In genomic region chr12:3310321-3310692, GRCm38 (mm10) we compare ENCODE assay signal across 8 mouse cellular contexts. TPM values are rescaled to one million over a fixed set of nuclear protein-coding genes. Genes with fewer than 3 reads are reported as not detected.
A peak's percentile ranks its signal among the peaks of the same experiment; 100 is the strongest.
DNase-seq lines count a peak whose midpoint lies in the region; ATAC-seq and TF ChIP-seq lines count a peak whose summit lies in the region.

No protein-coding gene starts in this region.

- no peak for ATAC-seq in limb, embryonic 12.5 days (ENCODE audit: insufficient number of reproducible peaks, insufficient read depth, low FRiP score, low TSS enrichment, low read depth)
- ATAC-seq in stomach, embryonic 15.5 days (ENCODE audit: insufficient read depth, low FRiP score, low read depth) = no peak

- no peaks in the 10 kb centered on the region for H3K36me3 ChIP-seq in thymus, adult 2 months (ENCODE audit: control insufficient read depth, insufficient read depth, low read length)
- H3K36me3 ChIP-seq in limb, embryonic 12.5 days = no peaks in the 10 kb centered on the region
- no peaks in the 10 kb centered on the region for H3K36me3 ChIP-seq in stomach, embryonic 15.5 days

- TF ChIP-seq CTCF in gastrocnemius, adult 2 months (IDR thresholded peaks at IDR 0.05) = no peak
- no peak for TF ChIP-seq CTCF in thymus, adult 2 months (IDR thresholded peaks at IDR 0.05; ENCODE audit: borderline replicate concordance, control insufficient read depth, extremely low read depth, insufficient read depth, low read length, poor library complexity)

- H3K4me2 ChIP-seq in limb, embryonic 12.5 days = peak overlapping the region; percentile 75
- peak overlapping the region; percentile 78 for H3K4me2 ChIP-seq in stomach, embryonic 15.5 days

- peak overlapping the region; percentile 61 for H3K9ac ChIP-seq in limb, embryonic 12.5 days (replicated peaks)
- H3K9ac ChIP-seq in stomach, embryonic 15.5 days = peak overlapping the region; percentile 40; the same call in 1 of the 2 replicates

- no peak for TF ChIP-seq POLR2A in thymus, adult 2 months (IDR thresholded peaks at IDR 0.05; ENCODE audit: control insufficient read depth, extremely low read depth, insufficient read depth, low read length, poor library complexity)

- 8% methylated on average over 15 of the region's 15 CpGs for WGBS in thymus, adult 2 months
- 3% methylated on average over 15 of the region's 15 CpGs for WGBS in limb, embryonic 12.5 days
- WGBS in stomach, embryonic 15.5 days = 3% methylated on average over 15 of the region's 15 CpGs

- H3K27me3 ChIP-seq in thymus, adult 2 months (ENCODE audit: control insufficient read depth, insufficient read depth, low read length) = no peaks in the 10 kb centered on the region
- H3K27me3 ChIP-seq in limb, embryonic 12.5 days = no peaks in the 10 kb centered on the region
- H3K27me3 ChIP-seq in stomach, embryonic 15.5 days (replicated peaks) = no peaks in the 10 kb centered on the region

- peak overlapping the region; percentile 91 for H3K4me3 ChIP-seq in gastrocnemius, adult 2 months
- peak overlapping the region; percentile 50 for H3K4me3 ChIP-seq in thymus, adult 2 months (ENCODE audit: control insufficient read depth, insufficient read depth, low read length)
- peak overlapping the region; percentile 84 for H3K4me3 ChIP-seq in limb, embryonic 12.5 days (replicated peaks)
- peak overlapping the region; percentile 94 for H3K4me3 ChIP-seq in stomach, embryonic 15.5 days (replicated peaks)

- no peaks in the 10 kb centered on the region for H3K9me3 ChIP-seq in limb, embryonic 12.5 days
- no peaks in the 10 kb centered on the region for H3K9me3 ChIP-seq in stomach, embryonic 15.5 days

- peak overlapping the region; percentile 100 for H3K27ac ChIP-seq in gastrocnemius, adult 2 months
- peak overlapping the region; percentile 2; the same call in 1 of the 2 replicates for H3K27ac ChIP-seq in thymus, adult 2 months (ENCODE audit: control insufficient read depth, insufficient read depth, low read length)
- peak overlapping the region; percentile 66 for H3K27ac ChIP-seq in limb, embryonic 12.5 days
- H3K27ac ChIP-seq in stomach, embryonic 15.5 days = peak overlapping the region; percentile 85

- H3K4me1 ChIP-seq in thymus, adult 2 months (replicated peaks; ENCODE audit: control insufficient read depth, insufficient read depth, low read length) = peaks cover 6% of the 10 kb centered on the region
- peaks cover 11% of the 10 kb centered on the region for H3K4me1 ChIP-seq in limb, embryonic 12.5 days (replicated peaks)
- H3K4me1 ChIP-seq in stomach, embryonic 15.5 days = peaks cover 7% of the 10 kb centered on the region

- DNase-seq in gastrocnemius, adult 2 months = no peak
- DNase-seq in gastrocnemius, postnatal 14 days = no peak
- no peak for DNase-seq in thymus, adult 2 months
- DNase-seq in thymus, postnatal 0 days (ENCODE audit: low spot score) = no peak
- no peak for DNase-seq in adrenal gland, postnatal 14 days
- no peak for DNase-seq in kidney, adult 9 months

- intact Hi-C loops in gastrocnemius, adult 2 months (cut with DNase I) = loop anchor here (5.0 kb wide), 1 partner anchor 117 kb away; the partner anchor contains the start of gene Asxl2
- intact Hi-C loops in gastrocnemius, postnatal 14 days (cut with DNase I; ENCODE audit: low total_unique reads) = no loop called here

RNA-seq across cellular contexts. Expression of gene Rab10, which starts 0.5 kb away (rescaled TPM):
- 100 to 1,000 TPM; 272 to 301 TPM for total RNA-seq in gastrocnemius, adult 2 months (2021)
- total RNA-seq in gastrocnemius, postnatal 14 days (2021) = 100 to 1,000 TPM; 212 to 213 TPM
- 37.8 and 44.0 TPM in 2 replicates for polyA plus RNA-seq in thymus, adult 2 months (2012; rRNA removed)
- 69.7 and 71.0 TPM in 2 replicates for polyA plus RNA-seq in thymus, postnatal 0 days (2015; fragmentation: Nextera tagmentation; extraction: Ambion mirVana)
- 95.7 and 103 TPM in 2 replicates for polyA plus RNA-seq in limb, embryonic 12.5 days (2016; fragmentation: Nextera tagmentation; extraction: Ambion mirVana)
- 86.4 and 91.2 TPM in 2 replicates for polyA plus RNA-seq in stomach, embryonic 15.5 days (2015; fragmentation: Nextera tagmentation; extraction: Ambion mirVana)
- total RNA-seq in adrenal gland, postnatal 14 days (2021) = 157 TPM in 2 replicates

RNA-seq across cellular contexts. Expression of gene Kif3c, which starts 54.6 kb away (rescaled TPM):
- 10 to 100 TPM; 20.7 to 24.1 TPM for total RNA-seq in gastrocnemius, adult 2 months (2021)
- 1 to 10 TPM; 8.1 to 9.5 TPM for total RNA-seq in gastrocnemius, postnatal 14 days (2021)
- 17.5 and 17.6 TPM in 2 replicates for polyA plus RNA-seq in thymus, adult 2 months (2012; rRNA removed)
- polyA plus RNA-seq in thymus, postnatal 0 days (2015; fragmentation: Nextera tagmentation; extraction: Ambion mirVana) = 6.4 and 6.9 TPM in 2 replicates
- polyA plus RNA-seq in limb, embryonic 12.5 days (2016; fragmentation: Nextera tagmentation; extraction: Ambion mirVana) = 19.3 and 21.6 TPM in 2 replicates
- polyA plus RNA-seq in stomach, embryonic 15.5 days (2015; fragmentation: Nextera tagmentation; extraction: Ambion mirVana) = 9.0 and 9.5 TPM in 2 replicates
- total RNA-seq in adrenal gland, postnatal 14 days (2021) = 12.3 and 18.5 TPM in 2 replicates

Comparison
In these comparisons a context has a peak if more than half of its experiments do, and no peak if none do; other contexts are left out.
1. H3K27ac ChIP-seq: peak in every context shown above with its lines; median percentile 100 in gastrocnemius, adult 2 months; 85 in stomach, embryonic 15.5 days; 66 in limb, embryonic 12.5 days; 2 in thymus, adult 2 months.